In the genomic region with DNA sequence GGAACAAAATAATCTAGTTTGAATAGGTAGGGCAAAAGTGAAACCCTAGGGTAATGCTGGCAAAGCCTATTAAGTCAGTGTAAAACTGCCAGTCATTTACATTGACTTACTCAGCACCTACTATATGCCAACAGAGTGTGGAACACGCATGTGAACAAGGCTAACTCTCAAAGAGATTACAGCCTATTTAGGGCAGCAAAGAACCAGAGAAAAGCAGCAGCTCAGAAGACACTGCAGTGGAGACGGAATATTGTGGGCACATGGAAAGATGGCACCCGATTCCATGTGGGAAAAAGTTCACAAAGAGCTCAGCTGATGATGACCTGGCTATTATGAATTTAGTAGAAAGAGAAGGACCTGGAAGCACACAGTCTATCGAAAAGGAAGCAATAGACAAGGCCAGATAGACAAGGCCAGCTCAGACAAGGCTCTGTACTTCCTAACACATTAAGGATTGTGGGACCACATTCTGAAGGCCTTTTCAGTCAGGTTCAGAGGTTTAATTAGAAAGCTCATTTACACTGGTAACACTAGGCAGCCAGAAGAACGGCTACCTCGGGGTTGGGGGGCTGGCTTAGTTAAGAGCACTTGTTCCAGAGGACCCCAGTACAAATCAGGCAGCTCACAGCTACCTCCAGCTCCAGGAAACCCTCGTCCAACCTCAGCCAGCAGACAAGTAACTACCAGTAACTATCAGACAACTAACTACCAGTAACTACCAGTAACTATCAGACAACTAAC, we compare ENCODE assay signal across 14 mouse cellular contexts. TPM values are rescaled to one million over a fixed set of nuclear protein-coding genes. Genes with fewer than 3 reads are reported as not detected.
DNase-seq lines count a peak whose midpoint lies in the region; ATAC-seq and TF ChIP-seq lines count a peak whose summit lies in the region.
"Had no signal": no experiment of that assay in that cellular context is flagged by ENCODE, and none has a peak within 500 bp of the region (broad histone marks: within the 10 kb centered on the region; RNA-seq: fewer than 3 reads in every experiment).

No protein-coding gene starts in this region.

- no peaks in the 10 kb centered on the region for H3K27me3 ChIP-seq in liver, embryonic 16.5 days (ENCODE audit: control insufficient read depth, insufficient read depth, low read depth, low read length)
- H3K27me3 ChIP-seq: embryonic facial prominence, embryonic 15.5 days had no signal

- no peaks in the 10 kb centered on the region for H3K36me3 ChIP-seq in liver, embryonic 16.5 days (ENCODE audit: control insufficient read depth, insufficient read depth)
- H3K36me3 ChIP-seq: embryonic facial prominence, embryonic 15.5 days had no signal

- peak overlapping the region; percentile 29; the same call in 1 of the 2 replicates for H3K4me2 ChIP-seq in liver, embryonic 16.5 days (ENCODE audit: low read depth, low read length)
- H3K4me2 ChIP-seq: embryonic facial prominence, embryonic 15.5 days had no signal

- peak overlapping the region; percentile 38 for H3K4me3 ChIP-seq in gastrocnemius, adult 2 months
- H3K4me3 ChIP-seq in layer of hippocampus, adult 2 months: no peak overlapping the region
- H3K4me3 ChIP-seq in brown adipose tissue, adult 24 weeks (ENCODE audit: insufficient read depth, low read depth, low read length): peak overlapping the region; percentile 17
- no peak overlapping the region for H3K4me3 ChIP-seq in liver, embryonic 16.5 days (ENCODE audit: low read depth, low read length)
- H3K4me3 ChIP-seq: embryonic facial prominence, embryonic 15.5 days had no signal

- ATAC-seq in liver, embryonic 16.5 days (ENCODE audit: low read depth): no peak

- no peak for DNase-seq in gastrocnemius, adult 2 months
- no peak for DNase-seq in gastrocnemius, postnatal 4 days (ENCODE audit: low spot score in 2 of 2)
- DNase-seq in layer of hippocampus, adult 2 months (ENCODE audit: low spot score in 2 of 2): no peak
- no peak for DNase-seq in layer of hippocampus, adult 9-11 months
- DNase-seq in frontal cortex, adult 2 months (ENCODE audit: extremely low spot score in 1 of 2, low spot score in 1 of 2): no peak
- DNase-seq in adrenal gland, postnatal 4 days (ENCODE audit: low spot score in 2 of 2): no peak
- DNase-seq: adrenal gland, postnatal 14 days; kidney, adult 18-20 months; kidney, postnatal 4 days; lung, postnatal 36 days had no signal

- H3K27ac ChIP-seq in gastrocnemius, adult 2 months: peak overlapping the region; percentile 81
- peak overlapping the region; percentile 41; the same call in 1 of the 2 replicates for H3K27ac ChIP-seq in layer of hippocampus, adult 2 months
- peak overlapping the region; percentile 86 for H3K27ac ChIP-seq in brown adipose tissue, adult 24 weeks (replicated peaks; ENCODE audit: low read depth, low read length)
- peak overlapping the region; percentile 26 for H3K27ac ChIP-seq in liver, embryonic 16.5 days (ENCODE audit: low read length)
- H3K27ac ChIP-seq: embryonic facial prominence, embryonic 15.5 days had no signal

- intact Hi-C loops in gastrocnemius, adult 2 months (cut with DNase I): no loop called here

- 59% methylated on average over 7 of the region's 7 CpGs for WGBS in liver, embryonic 16.5 days (ENCODE audit: insufficient replicate concordance)

- TF ChIP-seq CTCF in gastrocnemius, adult 2 months (IDR thresholded peaks at IDR 0.05): no peak
- TF ChIP-seq CTCF in layer of hippocampus, adult 2 months (conservative IDR thresholded peaks at IDR 0.05): no peak

- H3K9ac ChIP-seq in liver, embryonic 16.5 days (ENCODE audit: low read depth, low read length): 0 out of 2 replicates have a peak overlapping the region, but pooled peaks have one; percentile 29
- H3K9ac ChIP-seq: embryonic facial prominence, embryonic 15.5 days had no signal

- H3K9me3 ChIP-seq in liver, embryonic 16.5 days (replicated peaks; ENCODE audit: control insufficient read depth, low read length): no peaks in the 10 kb centered on the region
- H3K9me3 ChIP-seq: embryonic facial prominence, embryonic 15.5 days had no signal

- H3K4me1 ChIP-seq in brown adipose tissue, adult 24 weeks (ENCODE audit: control insufficient read depth, insufficient read depth, insufficient read length, low read length): peaks cover 17% of the 10 kb centered on the region
- peaks cover 25% of the 10 kb centered on the region for H3K4me1 ChIP-seq in liver, embryonic 16.5 days (ENCODE audit: control insufficient read depth, low read depth, low read length)

RNA-seq across cellular contexts. Expression of gene Gm10638, which starts 2.7 kb away (rescaled TPM):
- total RNA-seq in gastrocnemius, adult 2 months (2021): 1 to 10 TPM; 4.9 to 5.3 TPM
- total RNA-seq in gastrocnemius, postnatal 4 days (2021): 1 to 10 TPM; 6.7 to 8.3 TPM
- total RNA-seq in layer of hippocampus, adult 2 months (2021): 1 to 10 TPM; 2.5 to 3.2 TPM
- polyA plus RNA-seq in brown adipose tissue, adult 24 weeks (2012; ENCODE audit: insufficient read depth, insufficient read length, missing spikeins): 1.7 and 2.3 TPM in 2 replicates
- polyA plus RNA-seq in liver, embryonic 16.5 days (2015; fragmentation: Nextera tagmentation; extraction: Ambion mirVana): 0.71 and 0.80 TPM in 2 replicates
- 2.7 and 3.1 TPM in 2 replicates for polyA plus RNA-seq in frontal cortex, adult 2 months (2012; rRNA removed)
- 1 to 10 TPM; 4.2 to 5.2 TPM for total RNA-seq in adrenal gland, postnatal 4 days (2021)
- total RNA-seq: hematopoietic stem cell, adult 5-6 weeks had no signal

RNA-seq across cellular contexts. Expression of gene Siah1a, which starts 3.0 kb away (rescaled TPM):
- total RNA-seq in gastrocnemius, adult 2 months (2021): 10 to 100 TPM in 1 of 2 experiments, 1 to 10 TPM in 1; 9.6 to 14.9 TPM
- 10 to 100 TPM; 21.4 to 26.0 TPM for total RNA-seq in gastrocnemius, postnatal 4 days (2021)
- total RNA-seq in layer of hippocampus, adult 2 months (2021): 10 to 100 TPM; 31.8 to 35.8 TPM
- 12.1 and 14.6 TPM in 2 replicates for polyA plus RNA-seq in brown adipose tissue, adult 24 weeks (2012; ENCODE audit: insufficient read depth, insufficient read length, missing spikeins)
- polyA plus RNA-seq in liver, embryonic 16.5 days (2015; fragmentation: Nextera tagmentation; extraction: Ambion mirVana): 10.2 and 12.2 TPM in 2 replicates
- 34.8 and 35.3 TPM in 2 replicates for polyA plus RNA-seq in frontal cortex, adult 2 months (2012; rRNA removed)
- 10 to 100 TPM; 32.0 to 35.5 TPM for total RNA-seq in adrenal gland, postnatal 4 days (2021)

Comparison
In these comparisons a context has a peak if more than half of its experiments do, and no peak if none do; other contexts are left out.
1. H3K27ac ChIP-seq: peak in every context shown above with its lines; median percentile 86 in brown adipose tissue, adult 24 weeks; 81 in gastrocnemius, adult 2 months; 41 in layer of hippocampus, adult 2 months; 26 in liver, embryonic 16.5 days.
2. H3K4me3 ChIP-seq: peak in gastrocnemius, adult 2 months (single experiment) and brown adipose tissue, adult 24 weeks (single experiment); none in layer of hippocampus, adult 2 months (single experiment) and liver, embryonic 16.5 days (single experiment).